Mouse (Mus musculus) mesoderm, embryonic 11.5 days (tissue): Measurements from ENCODE around the gene Myo18b.

Source experiments
- DNase-seq: peaks from one replicate; pipeline ENCODE4 v3.0.0-alpha.2; 2012; ENCODE audit warnings: low read depth, low spot score

Myo18b gene

DNA sequence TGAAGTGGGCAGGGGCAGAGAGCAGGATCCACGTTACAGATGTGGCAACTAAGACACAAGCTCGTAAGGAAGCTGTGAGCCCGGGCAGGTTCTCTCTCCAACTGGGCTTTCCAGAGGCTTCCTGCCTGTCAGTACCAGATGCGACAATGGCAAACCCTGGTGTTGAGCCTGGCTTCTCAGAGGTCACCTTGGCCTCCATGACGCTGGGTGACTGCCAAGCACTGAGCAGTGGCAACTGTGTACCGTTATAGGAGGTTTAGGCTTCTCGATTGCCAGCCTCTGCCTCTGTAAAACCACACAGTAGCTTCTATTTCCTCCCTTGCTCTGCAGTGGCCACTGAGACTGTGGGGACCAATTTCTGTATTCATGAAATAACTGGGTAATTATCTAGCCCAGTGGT lies 81.1 kb downstream of the Myo18b start:
- DNase-seq, result no peak

DNA sequence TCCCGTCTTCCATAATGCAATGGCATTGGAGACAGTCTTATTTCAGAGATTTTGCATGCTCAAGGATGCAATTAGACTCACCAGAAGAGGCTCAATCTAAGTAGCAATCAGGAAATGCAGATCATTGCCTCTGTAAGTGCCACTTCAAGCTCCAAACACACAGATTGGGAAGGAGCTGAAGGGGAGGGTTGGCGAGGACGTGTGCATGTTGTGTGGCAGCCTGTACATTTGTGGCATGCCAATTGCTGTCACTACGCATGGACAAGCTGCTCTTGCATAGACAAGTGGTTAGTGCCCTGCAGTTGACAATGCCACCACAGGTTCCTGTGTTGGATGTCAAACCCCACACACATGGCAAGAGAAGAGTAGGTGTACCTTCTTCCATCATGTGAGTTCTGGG lies 88.5 kb downstream of the Myo18b start:
- DNase-seq, result no peak

DNA sequence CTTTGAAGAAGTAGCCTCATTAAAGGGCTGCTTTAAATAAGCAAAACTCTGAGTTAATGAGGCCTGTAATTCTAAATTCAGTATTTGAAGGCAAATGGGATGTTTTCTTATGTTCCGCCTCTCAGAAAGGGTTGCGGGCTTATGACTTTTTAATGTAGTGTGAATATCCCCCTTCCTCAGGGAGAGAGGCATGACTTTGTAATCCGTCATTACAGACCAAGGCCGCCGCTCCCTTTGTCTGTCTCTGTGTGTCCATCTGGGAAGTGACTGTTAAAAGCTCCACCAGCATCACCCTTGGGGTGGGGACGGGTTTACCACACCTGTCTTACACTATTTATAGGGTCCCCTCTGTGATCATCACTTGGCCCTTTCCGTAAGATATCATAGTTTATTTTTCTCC lies 100.1 kb downstream of the Myo18b start:
- no peak for DNase-seq

DNA sequence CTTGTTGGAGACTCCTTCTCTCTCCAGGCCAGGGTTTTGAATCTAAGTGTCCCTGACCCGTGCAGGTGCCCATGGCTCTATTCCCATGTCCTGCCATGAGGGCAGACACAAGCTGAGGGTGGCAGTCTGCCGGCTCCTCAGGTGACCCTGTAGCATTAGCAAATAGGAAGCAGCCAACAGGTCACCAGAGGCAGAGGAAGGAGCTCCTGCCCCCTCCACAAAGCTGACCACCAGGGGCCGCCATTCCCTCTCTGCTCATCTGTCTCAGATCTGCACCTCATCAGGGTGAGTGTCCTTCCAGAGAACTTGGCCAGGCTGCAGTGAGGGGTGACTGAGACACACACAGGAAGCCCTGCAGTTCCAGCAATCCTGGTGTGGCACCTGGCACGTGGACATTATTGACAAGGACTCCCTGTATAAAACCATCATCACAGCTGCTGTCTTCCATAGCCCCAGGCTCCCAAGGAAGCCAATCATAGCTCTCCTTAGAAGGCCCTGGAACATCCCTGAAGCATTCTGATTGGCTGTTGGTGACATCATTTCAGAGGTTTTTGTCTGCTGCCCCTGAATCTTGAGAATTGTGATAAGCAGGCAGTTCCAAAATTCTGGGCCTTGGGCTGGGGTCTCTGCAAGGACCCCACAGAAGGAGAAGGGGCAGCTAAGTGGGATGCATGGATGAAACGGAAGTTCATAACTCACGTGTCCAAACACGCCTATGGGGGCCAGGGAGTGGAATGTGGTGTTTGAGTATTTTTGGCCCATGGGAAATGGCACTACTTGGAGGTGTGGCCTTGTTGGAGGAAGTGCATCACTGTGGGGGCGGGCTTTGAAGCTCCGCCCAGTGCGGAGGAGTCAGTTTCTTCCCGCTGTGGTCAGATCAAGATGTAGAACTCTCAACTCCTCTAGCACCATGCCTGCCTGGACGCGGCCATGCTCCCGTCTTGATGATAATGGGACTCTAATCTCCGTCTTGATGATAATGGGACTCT lies 104.1 kb downstream of the Myo18b start:
- no peak for DNase-seq

DNA sequence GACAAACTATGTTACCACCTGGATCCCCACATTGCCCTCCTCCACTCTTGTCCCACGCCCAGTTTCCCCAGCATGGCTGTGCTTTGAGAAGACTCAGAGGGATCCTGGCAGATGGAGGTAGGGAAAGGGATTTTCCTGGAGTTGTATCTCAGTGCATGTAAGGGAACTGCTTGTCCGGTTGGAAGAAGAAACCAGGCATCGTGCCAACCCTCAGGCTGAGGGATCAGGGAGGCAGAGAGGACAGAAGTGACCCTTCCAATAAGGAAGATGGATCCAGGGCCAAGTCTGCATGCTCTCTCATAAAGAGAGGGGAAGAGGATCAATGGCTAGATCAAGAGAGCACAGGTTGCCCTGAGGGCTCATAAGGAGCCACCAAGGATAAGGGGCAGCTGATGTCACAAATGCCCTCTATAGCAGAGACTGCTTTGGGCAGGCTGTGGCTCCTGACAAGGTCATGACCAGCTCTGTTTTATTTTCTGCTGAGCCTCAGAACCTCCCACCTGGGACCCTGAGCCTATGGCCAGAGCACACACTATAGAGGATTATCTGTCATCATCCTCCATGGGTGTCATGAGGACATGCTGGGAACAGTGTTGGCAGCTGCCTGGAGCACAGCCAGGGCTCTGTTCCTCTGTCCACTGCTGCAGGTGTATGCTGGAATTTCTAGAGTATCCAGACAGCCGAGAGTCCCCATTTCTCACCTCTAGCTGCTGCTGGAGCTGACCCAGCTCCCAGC lies 105.6 kb downstream of the Myo18b start:
- DNase-seq, result no peak

DNA sequence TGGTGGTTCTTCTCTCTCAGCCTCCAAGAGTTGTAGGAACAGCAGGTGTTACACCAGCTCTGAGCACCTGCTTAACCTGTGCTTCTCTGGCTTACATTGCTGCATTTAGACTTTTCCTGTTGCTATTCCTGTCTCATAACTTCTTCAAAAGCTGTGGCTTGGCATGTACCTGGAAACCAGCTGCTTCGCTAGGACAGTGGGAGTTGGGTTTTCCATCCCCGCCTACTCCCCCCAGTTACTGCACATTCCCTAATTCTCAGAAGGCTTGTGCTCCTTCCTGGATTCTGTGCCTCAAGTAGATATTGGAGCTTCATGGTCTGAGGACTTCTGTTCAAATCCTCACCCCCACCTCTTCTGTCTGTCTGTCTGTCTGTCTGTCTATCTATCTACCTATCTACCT lies 107.7 kb downstream of the Myo18b start:
- no peak for DNase-seq

DNA sequence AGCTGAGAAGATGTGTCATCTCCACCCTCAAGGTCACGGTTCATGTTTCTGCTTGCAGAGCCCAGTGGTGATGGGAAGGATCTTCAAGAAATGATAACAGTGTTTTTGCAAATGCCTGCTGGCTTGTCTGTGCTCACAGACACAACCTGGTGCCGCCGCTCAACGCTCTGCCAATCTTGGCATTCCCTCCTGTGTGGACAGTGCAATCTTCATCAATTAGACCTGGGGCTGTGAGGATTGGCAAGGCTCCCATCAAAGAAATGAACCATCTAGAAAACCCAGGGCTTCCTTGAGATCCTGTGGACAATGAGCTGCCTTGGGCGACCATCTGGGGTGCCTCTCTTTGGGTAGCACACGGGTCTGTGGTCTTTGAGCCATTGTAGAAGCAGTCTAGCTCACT lies 109.4 kb downstream of the Myo18b start:
- DNase-seq, result no peak

DNA sequence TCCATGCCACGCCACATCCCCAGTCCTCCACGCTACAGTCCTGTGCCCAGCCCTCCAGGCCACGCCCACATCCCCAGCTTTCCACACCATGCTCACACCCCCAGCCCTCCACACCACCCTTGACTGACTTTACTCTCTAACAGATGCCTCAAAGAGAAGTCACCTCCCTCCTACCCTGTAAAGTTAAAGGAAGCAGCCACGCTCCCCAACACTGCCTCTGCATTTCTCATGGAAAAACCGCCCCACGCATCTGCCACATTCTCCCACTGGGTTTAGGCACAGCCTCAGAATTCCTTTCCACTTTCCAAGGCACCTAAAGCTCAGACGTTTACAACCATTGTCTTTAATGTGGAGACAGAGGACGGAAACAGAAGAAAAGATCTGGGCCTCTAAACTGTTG lies 110.1 kb downstream of the Myo18b start:
- DNase-seq, result no peak

DNA sequence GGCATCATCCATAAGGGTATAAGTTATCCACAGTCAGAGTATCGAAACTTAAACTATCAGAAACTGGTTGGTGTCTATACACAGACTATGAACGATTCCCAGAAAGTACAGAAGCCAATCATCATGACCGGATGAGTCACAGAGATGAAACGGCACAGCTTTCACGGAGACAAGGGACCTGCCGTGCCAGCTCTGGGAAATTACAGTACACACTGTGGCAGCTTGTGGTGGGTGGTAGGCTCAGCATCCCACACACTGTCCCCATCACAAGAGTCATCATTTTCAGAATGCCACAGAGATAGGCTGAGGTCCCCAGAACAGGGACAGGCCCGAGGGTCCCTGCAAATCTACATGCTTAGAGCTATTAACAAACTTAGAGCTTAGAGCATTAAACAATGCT lies 114.4 kb downstream of the Myo18b start:
- DNase-seq, result no peak

DNA sequence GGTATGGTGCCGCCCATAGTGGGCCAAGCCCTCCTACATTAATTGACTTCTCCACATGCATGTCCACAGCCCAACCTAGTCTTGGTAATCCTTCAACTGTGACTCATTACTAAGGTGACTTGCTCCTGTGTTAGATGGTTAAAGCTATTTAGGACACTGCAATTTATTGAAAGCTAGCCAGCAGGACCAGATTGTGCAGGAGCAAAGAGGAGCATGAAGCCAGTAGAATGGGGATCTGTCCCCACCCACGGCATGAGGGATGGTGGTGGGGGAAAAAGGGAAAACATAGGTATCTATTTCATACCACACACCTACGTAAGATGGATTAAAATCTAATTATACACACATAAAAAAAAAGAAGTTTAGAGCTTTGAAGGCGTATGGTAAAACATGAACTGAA lies 114.9 kb downstream of the Myo18b start:
- DNase-seq, result no peak

DNA sequence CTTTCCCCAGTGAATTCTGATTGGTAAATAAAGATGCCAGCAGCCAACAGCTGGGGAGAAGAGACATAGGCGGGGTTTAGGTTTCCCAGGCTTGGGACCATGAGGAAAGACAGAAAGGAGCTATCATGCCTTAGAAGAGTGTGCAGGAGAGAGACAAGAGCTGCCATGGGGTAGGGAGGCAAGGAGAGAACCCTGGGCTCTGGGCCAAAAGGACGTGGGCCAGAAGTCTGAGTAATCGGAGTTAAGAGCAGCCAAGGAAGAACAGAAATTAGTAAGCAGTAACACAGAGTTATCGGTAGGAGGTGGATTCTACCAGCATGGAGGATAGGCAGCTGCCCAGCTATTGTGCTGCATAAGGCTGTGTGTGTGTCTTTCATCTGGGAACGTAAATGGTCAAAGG lies 115.8 kb downstream of the Myo18b start:
- DNase-seq, result no peak

DNA sequence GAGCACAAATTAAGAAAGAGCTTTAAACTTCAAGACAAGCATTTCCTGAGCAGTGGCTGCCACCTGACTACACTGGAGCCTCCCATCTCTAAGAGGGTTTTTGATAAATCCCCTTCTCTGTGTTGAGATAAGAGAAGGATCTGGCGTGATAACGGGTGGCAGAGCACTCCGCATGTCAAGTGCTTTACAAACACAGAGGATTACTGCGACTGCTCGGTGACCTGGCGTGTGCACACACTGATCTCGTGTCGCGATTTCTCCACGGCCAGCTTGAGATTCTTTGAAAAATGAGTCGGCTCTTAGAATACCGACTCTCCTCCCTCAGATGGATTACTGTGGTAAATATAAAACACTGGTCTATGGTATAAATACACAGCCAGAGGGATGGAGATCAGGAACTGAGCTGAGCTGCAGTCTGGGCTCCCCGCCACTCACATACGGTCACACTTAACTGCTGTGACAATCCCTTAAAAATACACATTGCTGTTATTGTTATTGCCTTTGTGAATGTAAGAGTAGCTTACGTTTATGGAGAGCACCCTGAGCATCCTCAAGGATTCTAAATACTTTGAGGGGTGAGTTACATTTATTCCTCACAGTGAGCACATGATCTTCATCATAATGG lies 119.3 kb downstream of the Myo18b start:
- no peak for DNase-seq

DNA sequence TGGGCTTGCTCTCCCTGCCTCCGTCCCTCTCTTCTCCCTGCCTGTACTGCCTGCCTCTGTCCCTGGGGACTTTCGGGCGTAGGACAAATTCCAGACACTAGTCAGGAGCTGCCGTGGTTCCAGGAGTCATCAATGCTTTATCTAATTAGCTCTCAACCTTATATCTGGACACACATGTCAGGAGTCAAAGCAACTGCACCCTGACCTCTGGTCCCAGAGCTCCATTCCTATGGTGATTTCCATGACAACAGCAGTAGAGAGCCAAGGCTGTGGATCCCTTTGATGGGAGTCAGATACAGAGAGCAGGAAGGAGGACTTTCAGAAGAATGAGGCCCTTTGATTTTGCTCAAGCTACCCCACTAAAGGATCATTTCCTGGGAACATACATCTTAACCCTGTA lies 122.7 kb downstream of the Myo18b start:
- peak; percentile 30 for DNase-seq

DNA sequence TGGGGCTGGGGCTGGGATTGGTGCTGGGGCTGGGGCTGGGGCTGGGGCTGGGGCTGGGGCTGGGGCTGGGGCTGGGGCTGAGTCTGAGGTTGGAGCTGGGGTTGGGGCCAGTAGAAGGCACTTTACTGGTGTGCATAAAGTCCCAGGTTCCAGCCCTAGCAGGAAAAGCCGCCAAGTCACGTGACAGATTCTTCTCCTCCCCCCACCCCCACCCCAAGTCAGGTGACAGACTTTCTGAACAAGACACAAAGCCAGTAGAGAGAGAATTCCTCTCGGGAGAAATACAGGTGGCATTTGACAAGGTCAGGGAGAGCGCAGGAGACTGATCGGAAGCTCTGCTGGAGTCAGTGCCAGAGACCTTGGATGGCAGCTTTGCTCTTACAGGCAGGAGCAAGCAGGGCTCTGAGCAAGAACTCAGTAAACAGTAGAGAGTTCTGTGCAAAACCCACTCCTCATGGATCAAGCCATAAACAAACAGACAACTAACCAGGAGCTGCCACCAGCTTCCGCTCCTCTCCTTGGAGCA lies 124.7 kb downstream of the Myo18b start:
- DNase-seq, result no peak

DNA sequence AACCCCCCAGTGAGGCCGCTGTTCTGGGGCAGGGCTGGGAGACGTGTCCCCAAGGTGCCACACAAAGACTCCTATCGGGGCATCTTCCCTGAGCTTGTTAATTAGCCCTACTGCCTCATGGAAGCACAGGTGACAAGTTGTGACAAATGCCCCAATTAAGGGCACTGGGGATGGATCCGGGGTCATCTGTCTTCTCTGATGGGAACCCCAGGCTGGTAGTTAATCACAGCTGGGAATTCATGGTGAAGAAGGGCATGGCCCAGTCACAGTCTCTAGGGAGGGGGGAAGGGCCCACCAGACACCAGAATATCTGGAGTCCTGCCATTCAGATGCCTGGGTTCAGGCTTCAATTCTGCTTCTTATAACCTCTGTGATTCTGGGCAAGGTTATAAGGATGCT lies 126.4 kb downstream of the Myo18b start:
- DNase-seq, result peak; percentile 69

DNA sequence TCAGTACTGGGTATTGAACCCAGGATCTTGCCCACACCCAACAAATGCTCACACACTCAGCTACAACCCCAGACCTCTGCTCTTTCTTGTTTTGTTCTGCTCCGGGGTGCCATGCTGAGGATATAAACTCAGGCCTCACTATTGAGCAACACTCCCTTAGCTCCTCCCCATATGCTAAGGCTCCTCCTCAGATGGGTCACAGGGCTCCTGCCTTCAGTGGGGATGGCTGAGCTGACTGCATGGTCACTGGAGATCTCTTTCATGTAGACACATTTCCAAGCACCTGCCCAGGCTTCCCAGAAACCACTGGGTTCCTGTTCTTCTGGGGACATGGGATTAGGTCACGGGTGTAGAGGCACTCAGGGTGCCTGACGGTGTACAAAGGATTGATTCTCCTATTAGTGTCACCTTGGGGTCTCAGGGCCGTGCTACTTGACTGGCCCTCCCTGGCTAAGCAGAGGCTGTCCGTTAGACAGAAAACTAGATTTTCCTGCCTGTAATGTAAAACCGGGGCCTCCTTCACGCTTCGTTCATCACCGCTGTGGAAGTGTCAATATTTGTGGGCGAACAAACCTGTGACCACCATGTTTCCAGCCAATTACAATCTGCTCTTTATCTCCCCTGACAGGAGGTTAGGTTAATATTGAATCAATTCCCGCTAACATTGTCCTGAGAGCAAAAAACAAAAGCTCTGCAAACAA lies 127.0 kb downstream of the Myo18b start:
- peak; percentile 27 for DNase-seq

DNA sequence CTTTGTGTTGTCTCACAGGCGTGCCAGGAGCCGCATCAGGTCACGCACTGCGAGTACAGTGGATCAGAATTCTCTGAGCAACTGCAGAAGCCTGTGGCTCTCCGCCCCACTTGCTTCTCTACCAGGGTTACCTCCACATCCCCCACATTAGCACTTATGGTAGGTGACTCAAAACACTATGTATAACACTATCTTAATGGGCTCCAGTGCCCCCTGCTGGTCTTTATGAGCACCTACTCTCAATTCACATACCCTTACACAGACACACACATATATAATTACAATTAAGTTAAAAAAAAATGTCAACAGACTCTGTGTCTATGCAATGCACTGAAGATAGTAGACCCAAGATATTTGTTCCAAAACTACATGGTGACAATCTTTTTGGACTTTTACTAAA lies 127.6 kb downstream of the Myo18b start:
- DNase-seq, result no peak

DNA sequence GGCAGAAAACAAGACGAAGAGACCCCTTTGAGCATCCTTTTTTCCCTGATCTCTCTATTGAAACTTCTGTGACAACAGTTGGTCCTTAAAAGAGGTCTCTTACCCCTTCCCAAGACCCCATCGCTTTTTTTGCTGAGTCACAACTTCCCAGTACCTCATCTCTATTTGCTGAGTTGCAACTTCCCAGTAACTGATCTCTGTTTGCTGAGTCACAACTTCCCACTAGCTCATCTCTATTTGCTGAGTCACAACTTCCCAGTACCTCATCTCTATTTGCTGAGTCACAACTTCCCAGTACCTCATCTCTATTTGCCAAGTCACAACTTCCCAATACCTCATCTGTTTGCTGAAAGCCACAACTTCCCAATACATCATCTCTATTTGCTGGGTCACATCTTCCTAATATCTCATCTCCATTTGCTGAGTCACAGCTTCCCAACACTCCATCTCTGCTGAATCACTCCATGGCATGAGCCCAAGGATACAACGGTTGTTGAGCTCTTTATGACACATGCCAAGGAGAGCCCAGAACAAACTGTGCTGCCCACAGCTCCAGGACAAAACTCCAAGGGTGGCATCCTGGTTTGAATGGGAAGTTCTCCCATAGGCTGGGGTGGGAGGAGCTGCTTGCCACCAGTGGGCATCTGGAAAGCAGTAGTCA lies 134.6 kb downstream of the Myo18b start:
- DNase-seq, result no peak

DNA sequence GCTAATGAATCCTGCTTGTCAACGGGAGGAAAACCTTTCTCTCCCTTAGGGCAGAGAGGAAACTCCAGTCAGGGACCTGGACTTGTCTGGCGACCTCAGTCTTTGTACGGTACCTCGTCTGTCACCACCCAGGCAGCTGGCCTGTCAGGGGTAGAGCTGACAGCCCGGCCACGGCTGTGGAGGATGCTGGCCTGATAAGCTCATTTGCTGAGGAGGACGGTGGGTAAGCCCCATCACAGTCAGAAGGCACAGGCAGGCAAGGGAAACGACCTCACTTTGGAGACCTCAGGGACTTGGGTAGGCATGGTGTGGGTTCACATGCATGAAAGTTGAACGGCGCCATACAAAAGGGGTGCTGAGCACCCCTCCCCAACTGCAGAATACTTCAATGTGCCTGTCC lies 140.6 kb downstream of the Myo18b start:
- no peak for DNase-seq

DNA sequence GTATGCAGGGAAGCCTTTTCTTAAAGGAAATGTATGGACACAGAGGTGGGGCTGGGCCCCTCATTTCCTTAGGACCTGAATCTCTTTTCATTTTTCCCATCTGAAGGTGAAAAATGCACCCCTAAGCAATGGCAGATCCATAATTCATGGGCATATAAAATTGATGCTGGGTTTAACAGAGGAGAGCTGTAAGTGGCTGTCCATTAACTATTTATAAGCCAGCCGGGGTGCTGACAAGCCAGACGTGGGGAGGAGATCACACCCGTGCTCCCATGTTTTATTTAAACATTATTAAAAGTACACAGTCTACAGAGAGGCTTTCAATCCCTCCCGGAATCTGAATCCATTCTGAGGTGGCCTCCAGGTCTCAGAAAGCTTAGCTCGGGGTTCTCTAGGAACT lies 146.5 kb downstream of the Myo18b start:
- no peak for DNase-seq
